Mouse (Mus musculus): ENCODE measurements at regions not wholly inside any gene's neighbourhood (a gene's known extent, or its start where the extent isn't known, plus 50 kb on each side); places are given as distances from the start of the nearest gene placed in this dataset.

DNA sequence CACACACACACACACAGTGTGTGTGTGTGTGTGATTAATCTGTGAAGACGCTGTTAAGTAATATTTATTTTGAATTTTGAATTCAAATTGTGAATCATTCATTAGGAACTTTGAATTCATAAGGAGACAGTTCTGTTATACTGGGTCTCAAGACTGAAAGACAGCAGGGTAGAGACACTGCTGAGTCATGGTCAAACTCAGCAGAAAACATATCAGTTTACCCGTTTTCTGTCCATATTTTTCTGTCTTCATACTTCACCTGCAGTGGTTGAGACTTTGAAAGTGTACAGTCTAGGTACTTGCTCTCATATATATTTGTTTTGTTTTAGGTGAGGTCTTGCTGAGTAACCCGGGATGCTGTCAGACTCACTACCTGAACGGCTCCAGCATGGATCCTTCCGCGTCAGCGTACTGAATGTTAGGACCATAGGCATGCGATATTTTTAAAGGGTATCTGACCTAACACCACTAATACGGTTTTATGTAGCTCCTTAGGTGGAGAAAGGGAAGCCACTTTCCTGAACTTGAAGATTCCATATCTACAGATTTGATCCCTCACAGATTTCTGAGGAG is 1104.6 kb upstream of the 2610301B20Rik start:
- Histone ChIP-seq H3K4me1 (replicated peaks; ENCODE audit: control insufficient read depth, insufficient read depth, low read length) (no peaks in the 10 kb centered on the region), H3K4me3 (ENCODE audit: low read depth, low read length) (peak overlapping the region; percentile 52; the same call in 1 of the 2 replicates), H3K36me3 (ENCODE audit: control insufficient read depth, insufficient read depth) (no peaks in the 10 kb centered on the region), H3K9me3 (ENCODE audit: control insufficient read depth) (no peaks in the 10 kb centered on the region), H3K27me3 (replicated peaks; ENCODE audit: control insufficient read depth, insufficient read depth, low read length) (no peaks in the 10 kb centered on the region), H3K9ac (ENCODE audit: low read depth, low read length) (no peak overlapping the region), H3K27ac (ENCODE audit: low read depth, low read length) (no peak overlapping the region), H3K4me2 (replicated peaks; ENCODE audit: low read depth) (peak overlapping the region; percentile 93)
- no peak for ATAC-seq
- 63% methylated on average over 9 of the region's 9 CpGs for WGBS
- TF ChIP-seq CTCF (IDR thresholded peaks at IDR 0.05; ENCODE audit: low read depth), result no peak

DNA sequence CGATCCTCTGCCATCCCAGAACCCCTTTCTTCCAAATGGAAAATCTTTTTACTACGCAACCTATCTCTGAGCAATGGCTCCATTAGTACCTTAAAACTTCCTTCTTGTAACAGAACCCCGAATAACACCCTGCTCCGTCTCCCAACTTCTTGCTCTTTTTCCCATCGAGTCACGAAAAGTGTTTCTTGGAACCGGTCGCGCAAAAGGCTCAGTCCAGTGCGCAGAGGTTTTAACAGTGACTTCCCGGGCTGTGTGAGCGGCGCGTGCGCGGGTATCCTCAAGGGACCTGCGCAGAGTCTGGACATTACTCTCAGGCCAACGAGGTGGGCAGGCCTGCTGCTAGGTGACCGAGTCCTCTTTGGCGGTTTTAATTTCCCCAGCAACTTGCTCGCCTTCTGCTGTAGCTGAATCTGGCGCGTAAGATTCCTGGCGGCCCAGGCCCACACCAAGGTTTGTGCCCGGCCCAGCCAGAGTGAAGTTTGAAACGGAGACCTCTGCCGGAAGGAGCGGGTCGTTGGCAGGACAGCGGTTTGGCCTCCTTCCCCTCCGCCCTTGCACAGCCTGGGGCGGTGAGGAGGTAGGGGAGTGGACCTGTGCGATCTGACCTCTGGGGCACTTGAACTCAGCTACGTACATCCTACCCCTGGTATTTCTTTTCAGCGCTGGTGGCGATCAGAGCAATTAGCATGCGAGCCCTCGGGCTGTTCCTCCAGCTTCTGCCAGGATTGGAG is 1103.8 kb upstream of the 2610301B20Rik start:
- Histone ChIP-seq H3K4me2 (replicated peaks; ENCODE audit: low read depth) (peak overlapping the region; percentile 93), H3K9ac (ENCODE audit: low read depth, low read length) (peak overlapping the region; percentile 47), H3K27me3 (replicated peaks; ENCODE audit: control insufficient read depth, insufficient read depth, low read length) (no peaks in the 10 kb centered on the region), H3K27ac (ENCODE audit: low read depth, low read length) (peak overlapping the region; percentile 64; the same call in 1 of the 2 replicates), H3K4me3 (ENCODE audit: low read depth, low read length) (peak overlapping the region; percentile 52), H3K36me3 (ENCODE audit: control insufficient read depth, insufficient read depth) (no peaks in the 10 kb centered on the region), H3K9me3 (ENCODE audit: control insufficient read depth) (no peaks in the 10 kb centered on the region), H3K4me1 (replicated peaks; ENCODE audit: control insufficient read depth, insufficient read depth, low read length) (no peaks in the 10 kb centered on the region)
- TF ChIP-seq CTCF (IDR thresholded peaks at IDR 0.05; ENCODE audit: low read depth), result peak; percentile 69
- peak; percentile 77 for ATAC-seq
- 3% methylated on average over 38 of the region's 38 CpGs for WGBS

DNA sequence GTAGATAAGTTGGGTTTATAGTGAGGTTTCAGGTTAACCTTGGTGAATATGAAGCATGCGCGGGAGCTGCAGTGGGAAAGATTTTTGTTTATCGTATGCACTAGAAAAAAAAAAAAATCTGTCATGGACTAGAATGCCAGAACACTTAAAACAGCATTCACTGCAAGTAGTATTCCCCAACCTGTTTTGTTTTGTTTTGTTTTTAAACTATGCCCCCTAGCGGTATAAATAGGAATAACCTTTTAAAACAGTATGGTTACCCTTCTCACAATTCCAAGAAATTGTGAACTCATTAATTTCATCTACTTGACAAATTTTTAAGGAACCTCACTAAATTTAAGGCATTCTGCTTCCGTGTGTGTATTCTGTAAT is 1103.2 kb upstream of the 2610301B20Rik start:
- peak overlapping the region; percentile 93 for H3K4me2 ChIP-seq (replicated peaks; ENCODE audit: low read depth)
- H3K4me3 ChIP-seq (ENCODE audit: low read depth, low read length), result peak overlapping the region; percentile 52
- H3K9ac ChIP-seq (ENCODE audit: low read depth, low read length), result peak overlapping the region; percentile 47; the same call in 1 of the 2 replicates
- no peaks in the 10 kb centered on the region for H3K27me3 ChIP-seq (replicated peaks; ENCODE audit: control insufficient read depth, insufficient read depth, low read length)
- H3K36me3 ChIP-seq (ENCODE audit: control insufficient read depth, insufficient read depth), result no peaks in the 10 kb centered on the region
- no peaks in the 10 kb centered on the region for H3K4me1 ChIP-seq (replicated peaks; ENCODE audit: control insufficient read depth, insufficient read depth, low read length)
- WGBS, result under 1% methylated on average over 5 of the region's 5 CpGs
- peak overlapping the region; percentile 64; the same call in 1 of the 2 replicates for H3K27ac ChIP-seq (ENCODE audit: low read depth, low read length)
- no peaks in the 10 kb centered on the region for H3K9me3 ChIP-seq (ENCODE audit: control insufficient read depth)
- TF ChIP-seq CTCF (IDR thresholded peaks at IDR 0.05; ENCODE audit: low read depth), result peak; percentile 57; the same call in 1 of the 2 replicates
- ATAC-seq, result peak; percentile 73

DNA sequence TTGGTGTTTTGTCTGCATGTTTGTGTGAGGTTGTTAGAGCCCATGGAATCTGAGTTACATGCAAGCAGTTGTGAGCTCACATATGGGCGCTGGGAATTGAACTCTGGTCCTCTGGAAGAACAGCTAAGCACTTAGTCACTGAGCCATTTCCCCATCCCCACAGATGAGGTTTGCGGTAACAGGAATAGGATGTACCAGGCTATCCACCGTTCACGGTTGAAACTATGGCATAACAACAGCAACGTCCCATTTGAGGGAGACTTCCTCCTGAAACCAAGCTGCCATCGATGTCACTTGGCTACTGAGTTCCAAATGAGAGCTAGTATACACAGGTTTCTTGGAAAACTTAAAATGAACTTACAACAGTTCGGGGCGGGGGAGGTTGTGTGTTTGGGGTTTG is 1095.9 kb upstream of the 2610301B20Rik start:
- WGBS, result 91% methylated on average over 8 of the region's 8 CpGs
- Histone ChIP-seq H3K9ac (ENCODE audit: low read depth, low read length) (no peak overlapping the region), H3K4me3 (ENCODE audit: low read depth, low read length) (no peak overlapping the region), H3K27ac (ENCODE audit: low read depth, low read length) (no peak overlapping the region), H3K36me3 (ENCODE audit: control insufficient read depth, insufficient read depth) (no peaks in the 10 kb centered on the region), H3K27me3 (replicated peaks; ENCODE audit: control insufficient read depth, insufficient read depth, low read length) (no peaks in the 10 kb centered on the region), H3K4me2 (replicated peaks; ENCODE audit: low read depth) (no peak overlapping the region), H3K4me1 (replicated peaks; ENCODE audit: control insufficient read depth, insufficient read depth, low read length) (no peaks in the 10 kb centered on the region), H3K9me3 (ENCODE audit: control insufficient read depth) (no peaks in the 10 kb centered on the region)
- no peak for ATAC-seq
- no peak for TF ChIP-seq CTCF (IDR thresholded peaks at IDR 0.05; ENCODE audit: low read depth)

DNA sequence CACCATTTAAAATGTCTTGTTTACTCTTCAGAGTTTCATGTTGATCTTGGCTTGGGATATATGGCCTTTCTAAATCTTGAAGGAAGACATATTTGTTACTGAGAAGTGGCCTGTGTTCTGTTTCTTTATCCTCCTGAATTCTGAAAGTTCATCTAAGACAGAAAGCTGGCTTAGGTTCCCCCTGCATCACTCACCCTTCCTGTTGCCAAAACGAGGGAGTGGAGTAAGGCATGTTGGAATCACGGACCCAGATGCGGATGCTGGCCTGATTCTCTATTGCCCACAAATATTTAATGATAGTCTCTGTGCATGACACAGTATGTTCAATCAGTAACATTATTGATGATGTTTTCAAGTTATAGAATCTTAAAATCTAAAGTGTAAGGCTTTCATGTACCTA is 1094.7 kb upstream of the 2610301B20Rik start:
- no peak overlapping the region for H3K4me3 ChIP-seq (ENCODE audit: low read depth, low read length)
- no peaks in the 10 kb centered on the region for H3K4me1 ChIP-seq (replicated peaks; ENCODE audit: control insufficient read depth, insufficient read depth, low read length)
- no peak overlapping the region for H3K9ac ChIP-seq (ENCODE audit: low read depth, low read length)
- no peak overlapping the region for H3K4me2 ChIP-seq (replicated peaks; ENCODE audit: low read depth)
- H3K27ac ChIP-seq (ENCODE audit: low read depth, low read length), result no peak overlapping the region
- ATAC-seq, result no peak
- 71% methylated on average over 3 of the region's 3 CpGs for WGBS
- no peaks in the 10 kb centered on the region for H3K27me3 ChIP-seq (replicated peaks; ENCODE audit: control insufficient read depth, insufficient read depth, low read length)
- no peaks in the 10 kb centered on the region for H3K9me3 ChIP-seq (ENCODE audit: control insufficient read depth)
- TF ChIP-seq CTCF (IDR thresholded peaks at IDR 0.05; ENCODE audit: low read depth), result no peak
- no peaks in the 10 kb centered on the region for H3K36me3 ChIP-seq (ENCODE audit: control insufficient read depth, insufficient read depth)

DNA sequence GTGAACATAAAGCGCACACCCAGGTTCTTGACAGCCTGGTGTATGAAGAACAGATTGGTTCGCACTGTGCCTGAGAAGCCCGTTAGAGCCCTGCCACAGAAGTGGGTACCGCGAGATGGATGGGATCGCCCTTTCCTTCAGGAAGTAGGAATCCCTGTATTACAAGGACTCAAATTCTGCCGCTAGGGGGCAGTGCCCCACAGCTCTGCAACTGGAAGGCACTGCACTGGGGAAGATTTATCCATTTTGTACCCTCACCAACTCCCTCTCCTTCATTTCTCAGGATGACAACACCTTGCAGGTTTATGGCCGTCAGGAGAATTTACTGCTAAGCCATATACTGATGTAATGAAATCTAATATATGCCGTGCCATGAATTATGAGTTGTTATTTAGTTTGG is 1094.1 kb upstream of the 2610301B20Rik start:
- H3K27ac ChIP-seq (ENCODE audit: low read depth, low read length), result no peak overlapping the region
- no peak overlapping the region for H3K4me3 ChIP-seq (ENCODE audit: low read depth, low read length)
- H3K9ac ChIP-seq (ENCODE audit: low read depth, low read length), result no peak overlapping the region
- peak; percentile 57; the same call in 1 of the 2 replicates for ATAC-seq
- no peaks in the 10 kb centered on the region for H3K9me3 ChIP-seq (ENCODE audit: control insufficient read depth)
- no peaks in the 10 kb centered on the region for H3K27me3 ChIP-seq (replicated peaks; ENCODE audit: control insufficient read depth, insufficient read depth, low read length)
- no peak overlapping the region for H3K4me2 ChIP-seq (replicated peaks; ENCODE audit: low read depth)
- no peaks in the 10 kb centered on the region for H3K36me3 ChIP-seq (ENCODE audit: control insufficient read depth, insufficient read depth)
- TF ChIP-seq CTCF (IDR thresholded peaks at IDR 0.05; ENCODE audit: low read depth), result peak; percentile 87
- 28% methylated on average over 9 of the region's 9 CpGs for WGBS
- H3K4me1 ChIP-seq (replicated peaks; ENCODE audit: control insufficient read depth, insufficient read depth, low read length), result no peaks in the 10 kb centered on the region

All from intestine, postnatal 0 days (tissue).